Comparison of ENCODE assay signal across 15 mouse cellular contexts in the genomic region with DNA sequence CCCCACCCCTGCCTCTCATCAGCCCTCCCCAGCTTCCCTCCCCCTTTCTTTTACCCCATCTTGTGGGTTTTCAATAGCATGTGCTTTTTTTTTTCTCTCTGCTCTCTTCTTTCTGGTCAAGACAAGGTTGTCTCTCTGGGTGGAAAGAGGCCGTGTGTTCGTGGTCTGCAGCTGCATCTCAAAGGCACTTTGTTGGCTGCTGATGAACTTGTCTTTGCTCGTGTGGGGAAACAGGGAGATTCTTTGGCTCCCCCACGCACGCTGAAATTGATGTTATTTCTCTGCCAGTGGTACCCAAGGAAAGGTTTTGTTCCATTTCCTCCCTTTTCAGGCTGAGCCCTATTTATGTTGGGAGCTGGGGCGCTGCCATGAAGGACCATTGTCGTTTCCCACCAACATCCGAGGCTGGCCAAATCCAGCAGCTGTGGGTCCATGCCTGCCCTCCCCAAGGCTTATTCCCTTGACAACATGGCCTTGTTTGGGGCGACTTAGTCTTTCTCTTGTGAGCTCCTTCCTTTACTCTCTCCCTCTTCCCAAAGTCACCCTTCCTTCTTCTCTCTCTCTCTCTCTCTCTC. TPM values are rescaled to one million over a fixed set of nuclear protein-coding genes. Genes with fewer than 3 reads are reported as not detected.
A peak's percentile ranks its signal among the peaks of the same experiment; 100 is the strongest.
DNase-seq lines count a peak whose midpoint lies in the region; ATAC-seq and TF ChIP-seq lines count a peak whose summit lies in the region.
"Had no signal": no experiment of that assay in that cellular context is flagged by ENCODE, and none has a peak within 500 bp of the region (broad histone marks: within the 10 kb centered on the region; RNA-seq: fewer than 3 reads in every experiment).

No protein-coding gene starts in this region.

- no peaks in the 10 kb centered on the region for H3K36me3 ChIP-seq in forebrain, embryonic 14.5 days (ENCODE audit: control insufficient read depth, insufficient read depth, low read length)
- no peaks in the 10 kb centered on the region for H3K36me3 ChIP-seq in neural tube, embryonic 14.5 days (ENCODE audit: control insufficient read depth, insufficient read depth, low read length)
- H3K36me3 ChIP-seq: limb, embryonic 15.5 days had no signal

- no peak overlapping the region for H3K9ac ChIP-seq in forebrain, embryonic 14.5 days (ENCODE audit: low read length)
- H3K9ac ChIP-seq in neural tube, embryonic 14.5 days (replicated peaks; ENCODE audit: low read depth, low read length): no peak overlapping the region
- H3K9ac ChIP-seq: limb, embryonic 15.5 days had no signal

- peak; percentile 89 for DNase-seq in brain, embryonic 14.5 days (ENCODE audit: low read depth)
- peak; percentile 75 for DNase-seq in forebrain, embryonic 14.5 days (ENCODE audit: low spot score)
- peak; percentile 37 to 56 for DNase-seq in layer of hippocampus, postnatal 36 days
- DNase-seq in adrenal gland, postnatal 10 days: no peak
- no peak for DNase-seq in adrenal gland, postnatal 4 days (ENCODE audit: low spot score in 2 of 2)
- DNase-seq in heart, adult 9 months (ENCODE audit: low spot score in 2 of 2): no peak
- DNase-seq: heart, adult 2 months; kidney, postnatal 25 days had no signal

- peaks cover 14% of the 10 kb centered on the region for H3K4me1 ChIP-seq in forebrain, embryonic 14.5 days (ENCODE audit: control insufficient read depth, insufficient read depth, low read length)
- H3K4me1 ChIP-seq in neural tube, embryonic 14.5 days (ENCODE audit: control insufficient read depth, insufficient read depth, low read length): no peaks in the 10 kb centered on the region
- H3K4me1 ChIP-seq: limb, embryonic 15.5 days had no signal

- peaks cover 12% of the 10 kb centered on the region for H3K27me3 ChIP-seq in forebrain, embryonic 14.5 days (replicated peaks; ENCODE audit: control insufficient read depth, insufficient read depth, low read length)
- peaks cover 28% of the 10 kb centered on the region for H3K27me3 ChIP-seq in neural tube, embryonic 14.5 days (ENCODE audit: control insufficient read depth, insufficient read depth, low read length)

- WGBS in forebrain, embryonic 14.5 days: 33% methylated on average over 9 of the region's 9 CpGs
- 29% methylated on average over 9 of the region's 9 CpGs for WGBS in neural tube, embryonic 14.5 days

- TF ChIP-seq CTCF in brain, embryonic 14.5 days (IDR thresholded peaks at IDR 0.05; ENCODE audit: borderline replicate concordance, extremely low read depth, insufficient read depth, insufficient read length): no peak

- H3K4me2 ChIP-seq in forebrain, embryonic 14.5 days (ENCODE audit: low read length): no peak overlapping the region
- no peak overlapping the region for H3K4me2 ChIP-seq in neural tube, embryonic 14.5 days (ENCODE audit: low read depth, low read length)
- H3K4me2 ChIP-seq: limb, embryonic 15.5 days had no signal

- no peak overlapping the region for H3K4me3 ChIP-seq in forebrain, embryonic 14.5 days (ENCODE audit: low read depth, low read length)
- H3K4me3 ChIP-seq in neural tube, embryonic 14.5 days (ENCODE audit: low read depth, low read length): no peak overlapping the region
- H3K4me3 ChIP-seq: erythroblast, embryonic 14.5 days; heart, adult 2 months; limb, embryonic 15.5 days had no signal

- TF ChIP-seq POLR2A in brain, embryonic 14.5 days (IDR thresholded peaks at IDR 0.05; ENCODE audit: borderline replicate concordance, extremely low read depth, insufficient read depth, insufficient read length, poor library complexity, severe bottlenecking): no peak

- peak overlapping the region; percentile 36; the same call in 1 of the 2 replicates for H3K27ac ChIP-seq in forebrain, embryonic 14.5 days (ENCODE audit: low read depth, low read length)
- no peak overlapping the region for H3K27ac ChIP-seq in neural tube, embryonic 14.5 days (ENCODE audit: low read depth, low read length)
- H3K27ac ChIP-seq: heart, adult 2 months; limb, embryonic 15.5 days had no signal

- H3K9me3 ChIP-seq in forebrain, embryonic 14.5 days (replicated peaks; ENCODE audit: control insufficient read depth, low read length): no peaks in the 10 kb centered on the region
- no peaks in the 10 kb centered on the region for H3K9me3 ChIP-seq in neural tube, embryonic 14.5 days (ENCODE audit: control insufficient read depth, low read length)
- H3K9me3 ChIP-seq: limb, embryonic 15.5 days had no signal

- peak; percentile 60; the same call in 1 of the 2 replicates for ATAC-seq in forebrain, embryonic 14.5 days
- peak; percentile 26; the same call in 1 of the 2 replicates for ATAC-seq in neural tube, embryonic 14.5 days (ENCODE audit: low read depth)
- ATAC-seq: lung, postnatal 0 days had no signal

RNA-seq across cellular contexts. Expression of gene Olig2, which starts 33.5 kb away (rescaled TPM):
- polyA plus RNA-seq in brain, embryonic 14.5 days (2012; rRNA removed): 25.1 and 26.7 TPM in 2 replicates
- 5.2 and 6.3 TPM in 2 replicates for polyA plus RNA-seq in forebrain, embryonic 14.5 days (2014; fragmentation: Nextera tagmentation; extraction: Ambion mirVana)
- total RNA-seq in layer of hippocampus, postnatal 36 days (2021): 10 to 100 TPM; 29.1 to 33.7 TPM
- 6.5 and 8.3 TPM in 2 replicates for polyA plus RNA-seq in neural tube, embryonic 14.5 days (2014; fragmentation: Nextera tagmentation; extraction: Ambion mirVana)
- total RNA-seq in adrenal gland, postnatal 10 days (2021): not detected
- total RNA-seq in adrenal gland, postnatal 4 days (2021): under 1 TPM in 1 of 2 experiments, not detected in 1; 0.11 TPM
- total RNA-seq: common myeloid progenitor, adult 5-6 weeks; heart, adult 2 months; hematopoietic stem cell, adult 5-6 weeks had no signal
- polyA plus RNA-seq: erythroblast, embryonic 14.5 days; heart, adult 2 months; limb, embryonic 15.5 days; lung, postnatal 0 days; stomach, embryonic 14.5 days had no signal

Comparison
In these comparisons a context has a peak if more than half of its experiments do, and no peak if none do; other contexts are left out.
1. DNase-seq: peak in brain, embryonic 14.5 days (single experiment), forebrain, embryonic 14.5 days (single experiment) and layer of hippocampus, postnatal 36 days (2 of 2); none in adrenal gland, postnatal 10 days (single experiment), adrenal gland, postnatal 4 days (0 of 2) and heart, adult 9 months (0 of 2).
2. RNA of gene Olig2, which starts 33.5 kb away (total RNA-seq): 29.1 to 33.7 TPM in layer of hippocampus, postnatal 36 days; 0.11 TPM in adrenal gland, postnatal 4 days and not detected in adrenal gland, postnatal 10 days; every median in the first group is over 10 times any median in the second.